Mouse (Mus musculus): ENCODE measurements at regions not wholly inside any gene's neighbourhood (a gene's known extent, or its start where the extent isn't known, plus 50 kb on each side); places are given as distances from the start of the nearest gene placed in this dataset.

- DNase-seq, result no peak
Measured at GRCm38 (mm10) chr16:13049321-13049720, 60.2 kb upstream of the Ercc4 start.

- no peak for DNase-seq
Measured at GRCm38 (mm10) chr16:13050225-13050892, 59.1 kb upstream of the Ercc4 start.

GRCm38 (mm10) chr16:13054956-13055355 is 54.5 kb upstream of the Ercc4 start:
- no peak for DNase-seq
